Mouse (Mus musculus) 416B (cell line): ENCODE results near the gene Mgat5.

Source experiments
- DNase-seq: peaks from one replicate; pipeline ENCODE4 v3.0.0; 2011; ENCODE audit warnings: low read depth

Gene Mgat5

DNA sequence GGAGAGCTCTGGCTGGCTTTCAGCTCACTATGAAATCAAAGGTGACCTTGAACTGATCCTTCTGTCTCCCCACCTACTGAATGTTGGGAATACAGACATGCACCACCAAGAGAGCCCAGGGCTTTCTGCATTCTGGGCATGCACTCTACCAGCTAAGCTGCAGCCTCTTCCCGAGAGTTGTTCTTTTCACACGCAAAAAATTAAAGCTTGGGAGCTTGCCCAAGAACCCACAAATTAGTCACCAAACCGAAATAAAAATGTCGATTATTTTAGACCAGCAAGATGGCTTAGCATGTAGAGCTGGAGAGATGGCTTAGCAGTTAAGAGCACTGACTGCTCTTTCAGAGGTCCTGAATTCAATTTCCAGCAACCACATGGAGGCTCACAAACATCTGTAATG is 230.0 kb downstream of the Mgat5 start:
- DNase-seq: peak; percentile 28

DNA sequence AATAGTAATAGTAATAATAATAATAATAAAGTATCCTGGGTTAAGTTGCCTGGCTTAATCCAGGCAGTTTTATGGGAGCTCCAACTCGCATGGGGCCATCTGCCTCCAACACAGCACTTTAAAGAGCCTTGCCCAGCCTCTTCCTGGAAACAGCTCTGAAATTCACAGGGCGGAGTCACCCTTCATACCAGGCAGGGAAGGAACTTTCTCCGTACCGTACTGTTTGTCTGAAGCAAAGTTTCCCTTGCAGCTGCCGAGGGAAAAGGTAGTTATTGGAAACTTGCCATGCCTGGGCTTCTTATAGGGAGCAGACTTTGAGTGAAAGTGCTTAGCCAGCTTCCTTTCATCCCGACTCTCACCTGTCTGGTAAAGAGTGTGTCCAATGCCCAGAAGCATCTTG is 232.3 kb downstream of the Mgat5 start:
- DNase-seq: no peak

DNA sequence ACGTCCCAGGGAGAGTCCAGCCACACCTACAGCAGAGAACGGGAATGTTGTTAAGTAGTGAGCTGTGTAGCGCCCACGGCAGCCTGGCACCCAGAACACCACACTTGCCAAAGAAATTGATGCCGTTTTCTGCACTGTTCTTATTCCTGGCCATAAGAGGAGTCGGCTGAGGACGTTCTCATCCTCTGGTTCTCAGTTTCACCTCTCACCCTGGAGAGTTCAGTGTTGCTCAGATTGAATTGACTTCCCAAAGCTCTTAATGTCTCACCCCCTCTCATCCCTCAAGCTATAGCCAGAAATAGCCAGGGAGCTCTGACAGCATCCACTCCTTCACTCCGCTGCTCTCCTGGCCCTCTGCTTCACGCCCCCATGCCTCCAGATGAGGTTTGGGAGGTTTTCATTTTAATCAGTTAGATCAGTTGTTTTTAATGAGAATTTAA is 234.7 kb downstream of the Mgat5 start:
- DNase-seq: no peak

DNA sequence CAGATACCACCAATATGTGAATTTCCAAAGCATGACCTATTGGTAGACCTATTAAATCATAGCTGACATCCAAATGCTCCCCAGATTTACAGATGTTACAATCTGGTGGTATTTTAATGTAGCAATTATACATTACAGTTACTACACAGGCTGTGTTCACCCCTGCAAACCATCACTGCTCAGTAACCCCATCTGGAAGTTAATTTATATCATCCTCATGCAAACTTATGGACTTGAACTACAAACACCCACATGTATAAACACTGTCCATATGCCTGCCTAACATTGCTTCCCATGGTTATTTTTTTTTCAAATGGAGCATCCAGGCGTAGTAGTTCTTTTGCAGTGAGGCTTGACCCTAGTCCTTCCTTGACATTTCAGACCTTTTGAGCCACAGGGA is 236.2 kb downstream of the Mgat5 start:
- no peak for DNase-seq

DNA sequence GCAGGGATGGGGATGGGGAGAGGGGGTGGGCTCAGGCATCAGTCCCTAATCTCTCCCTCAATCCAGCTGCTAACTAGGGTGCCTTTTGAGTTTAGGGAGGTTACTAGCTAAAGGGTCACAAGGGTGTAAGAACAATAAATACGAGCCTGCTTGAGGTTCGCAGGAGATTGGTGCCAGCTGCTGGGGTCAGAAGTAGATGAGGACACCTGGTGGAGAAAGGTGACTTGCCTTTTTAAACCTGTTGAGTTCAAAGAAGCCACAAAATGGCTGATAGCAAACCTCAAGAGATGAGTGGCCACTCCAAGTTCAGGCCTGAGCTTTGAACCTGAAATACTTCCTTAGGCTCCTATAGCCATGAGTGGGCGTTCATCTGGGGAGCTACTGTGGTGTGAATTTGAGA is 236.9 kb downstream of the Mgat5 start:
- peak; percentile 18 for DNase-seq

DNA sequence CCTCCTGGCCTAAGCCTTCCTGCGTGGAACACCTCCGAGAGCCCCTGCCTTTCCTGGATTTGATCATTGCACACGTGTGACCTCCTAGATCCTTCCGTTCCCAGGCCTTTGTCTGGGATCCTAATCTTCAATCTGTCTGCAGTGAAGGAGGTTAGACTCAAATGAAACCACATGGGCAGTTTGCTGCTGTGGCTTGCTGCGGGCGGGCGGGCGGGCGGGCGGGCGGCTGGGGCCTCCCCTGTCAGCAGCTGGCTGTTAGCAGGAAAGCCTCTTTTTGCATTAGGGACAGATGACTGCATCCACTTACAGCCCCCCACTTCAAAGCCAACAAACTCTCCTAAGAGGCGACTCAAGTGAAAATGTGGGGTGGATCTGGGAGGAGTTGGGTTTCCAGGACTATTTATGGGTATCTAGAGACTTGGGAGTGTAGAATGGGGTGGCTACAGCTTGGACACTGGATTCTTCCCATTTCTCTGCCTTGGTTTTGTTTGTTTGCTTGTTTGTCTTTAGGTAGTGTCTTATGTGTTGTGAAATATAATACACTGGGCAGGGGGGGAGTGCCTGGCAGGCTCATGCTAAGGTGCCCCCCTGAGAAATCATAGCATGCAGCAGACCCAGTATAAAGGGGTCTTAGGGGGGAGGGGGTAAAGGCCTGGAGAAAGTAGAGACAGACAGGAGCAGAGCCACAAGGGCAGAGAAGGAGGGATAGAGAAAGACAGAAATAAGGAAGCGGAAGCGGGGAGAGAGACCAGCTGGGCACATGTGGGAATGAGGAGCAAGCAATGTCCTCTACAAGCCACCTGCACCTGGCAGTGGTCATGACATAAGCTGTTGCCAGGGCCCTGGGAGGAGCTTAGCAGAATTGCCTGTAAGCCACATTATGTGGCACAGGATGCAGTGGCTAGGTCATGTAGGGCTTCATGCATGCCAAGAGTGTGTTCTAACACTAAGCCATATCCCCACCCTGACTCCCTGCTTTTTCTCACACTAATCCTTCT is 238.4 kb downstream of the Mgat5 start:
- no peak for DNase-seq

DNA sequence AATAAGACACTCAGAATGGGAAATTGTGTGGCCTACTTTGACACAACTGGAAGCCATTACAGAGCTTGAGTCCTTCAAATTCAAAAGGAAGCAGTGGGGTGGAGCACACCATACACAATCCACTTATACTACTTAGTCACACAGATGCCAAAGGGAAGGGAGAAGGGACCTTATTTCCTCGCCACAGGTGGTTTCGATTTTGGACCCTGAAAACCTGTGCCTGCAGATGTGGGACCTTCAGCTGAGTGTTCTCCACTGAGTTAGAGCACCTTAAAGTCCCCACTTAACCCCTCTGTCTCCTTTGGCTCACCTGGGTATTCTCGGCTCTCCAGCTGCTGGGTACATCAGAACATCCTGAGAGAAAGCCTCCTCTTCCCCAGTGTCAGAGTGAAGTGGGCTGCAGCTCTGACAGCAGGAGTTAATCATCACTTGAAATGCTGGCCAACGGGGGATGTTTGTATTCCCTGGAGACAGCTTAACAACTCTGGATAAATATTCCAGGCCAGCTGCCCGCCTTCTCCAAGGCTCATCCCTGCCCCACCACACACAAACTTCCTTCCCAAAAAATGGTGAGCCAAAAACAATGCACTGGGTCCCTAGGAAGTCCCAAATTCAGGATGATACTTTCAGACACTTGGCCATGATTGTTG is 240.1 kb downstream of the Mgat5 start:
- no peak for DNase-seq

DNA sequence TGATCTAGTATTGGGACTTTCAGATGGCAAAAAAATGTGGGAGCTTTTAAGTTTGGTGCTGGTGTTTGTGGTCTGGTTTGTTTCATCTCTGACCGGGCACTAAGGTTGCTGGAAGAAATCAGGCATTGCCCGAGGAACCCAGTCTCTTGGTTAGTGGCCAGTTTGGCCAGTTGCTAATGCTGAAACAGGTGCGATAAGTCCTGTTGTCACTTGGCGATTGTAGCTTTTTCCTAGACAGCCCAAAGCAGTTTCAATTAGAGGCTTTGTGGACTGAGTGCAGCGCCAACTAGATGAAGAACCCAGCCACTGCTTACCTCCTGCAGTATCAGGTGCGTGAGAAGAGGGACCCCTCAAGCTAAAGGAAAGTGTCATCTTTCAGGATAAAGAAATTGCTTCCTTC is 248.6 kb downstream of the Mgat5 start:
- DNase-seq: no peak

DNA sequence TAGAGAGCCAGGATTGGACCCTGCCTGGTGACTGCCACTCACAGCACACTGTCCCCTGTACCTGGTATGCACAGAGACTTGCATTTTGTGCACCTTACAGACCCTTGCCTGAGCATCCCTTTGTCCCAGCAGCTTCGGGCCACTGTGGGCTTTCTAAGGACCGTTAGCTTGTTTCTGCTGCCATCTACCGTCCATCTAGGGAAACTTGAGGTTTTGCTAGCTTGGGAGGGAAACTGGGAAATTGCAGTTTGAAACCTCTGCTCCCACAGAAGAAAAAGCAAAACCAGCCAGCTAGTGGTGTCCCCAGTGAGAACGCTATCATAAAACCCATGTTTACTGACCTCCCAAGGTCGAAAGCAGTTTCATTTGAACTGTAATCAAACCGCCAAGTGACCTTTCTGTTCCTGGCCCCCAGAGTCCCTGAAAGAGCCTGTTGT is 254.2 kb downstream of the Mgat5 start:
- peak; percentile 64 for DNase-seq

DNA sequence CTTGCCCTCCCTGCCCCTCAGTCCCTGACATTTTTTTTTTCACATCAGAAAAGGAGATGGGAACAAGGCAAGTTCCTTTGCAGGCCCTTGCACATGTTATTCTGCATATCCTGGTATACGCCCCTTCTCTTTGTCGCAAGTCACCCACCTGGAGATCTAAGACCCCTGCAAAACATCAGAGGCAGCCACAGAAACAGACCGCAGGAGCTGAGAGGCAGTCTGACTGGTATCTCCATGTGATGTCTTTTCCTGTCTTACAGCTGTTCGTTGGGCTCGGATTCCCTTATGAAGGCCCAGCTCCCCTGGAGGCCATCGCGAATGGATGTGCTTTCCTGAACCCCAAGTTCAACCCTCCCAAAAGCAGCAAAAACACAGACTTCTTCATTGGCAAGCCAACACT is 254.8 kb downstream of the Mgat5 start:
- no peak for DNase-seq

DNA sequence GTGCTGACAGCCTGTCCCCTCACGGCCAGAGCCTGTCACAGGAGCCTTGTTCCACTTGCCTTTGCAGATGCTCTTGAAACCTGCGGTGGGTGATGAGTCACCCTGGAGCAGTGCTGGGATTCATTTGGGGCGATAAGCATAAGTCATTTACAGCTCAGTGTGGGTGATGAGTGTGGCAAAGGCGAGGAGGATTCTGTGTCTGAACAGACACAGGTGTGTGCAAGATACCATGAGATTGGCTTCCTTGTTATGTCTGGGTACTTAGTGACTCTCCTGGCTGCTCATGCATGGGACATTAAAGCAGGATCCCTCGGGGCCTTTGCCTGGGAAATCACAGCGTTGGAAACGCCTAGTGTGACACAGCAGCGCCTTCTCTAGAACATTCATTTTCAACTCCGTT is 256.2 kb downstream of the Mgat5 start:
- no peak for DNase-seq

DNA sequence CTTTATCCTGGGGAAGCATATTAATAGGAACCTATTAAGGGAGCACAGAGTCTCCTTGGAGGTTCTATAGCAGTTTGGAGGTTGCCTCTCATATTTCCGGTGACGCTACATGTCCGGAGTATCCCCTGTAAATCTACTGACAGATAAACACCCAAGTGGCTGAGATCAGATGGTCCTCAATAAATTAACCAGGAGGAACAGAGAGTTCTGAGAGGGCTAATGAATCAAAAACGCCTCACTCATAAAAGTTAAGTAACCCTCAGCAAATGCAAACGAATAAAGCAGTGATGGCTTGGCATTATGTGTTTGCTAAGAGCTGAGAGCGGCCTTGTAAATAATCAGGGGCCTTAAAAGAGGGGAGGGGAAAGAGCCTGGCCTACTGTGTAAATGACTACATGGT is 259.2 kb downstream of the Mgat5 start:
- no peak for DNase-seq

DNA sequence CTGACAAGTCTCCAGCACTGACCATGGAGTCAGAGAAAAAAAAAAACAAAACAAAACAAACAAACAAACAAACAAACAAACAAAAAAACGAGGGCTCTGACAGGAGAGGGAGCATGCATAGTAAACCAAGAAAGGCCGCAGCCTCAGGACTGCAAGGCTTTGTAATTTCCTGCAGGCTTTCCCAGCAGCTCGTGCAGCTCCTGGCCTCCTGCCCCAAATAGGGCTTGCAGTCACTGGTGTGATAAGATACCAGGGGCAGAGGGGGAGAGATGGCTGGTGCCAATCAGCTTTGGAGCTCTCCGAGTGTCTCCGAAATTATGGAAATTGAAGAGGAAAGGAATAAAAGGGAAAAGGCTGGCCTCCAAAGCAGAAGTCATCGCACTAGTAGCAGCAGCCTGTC is 260.5 kb downstream of the Mgat5 start:
- no peak for DNase-seq

DNA sequence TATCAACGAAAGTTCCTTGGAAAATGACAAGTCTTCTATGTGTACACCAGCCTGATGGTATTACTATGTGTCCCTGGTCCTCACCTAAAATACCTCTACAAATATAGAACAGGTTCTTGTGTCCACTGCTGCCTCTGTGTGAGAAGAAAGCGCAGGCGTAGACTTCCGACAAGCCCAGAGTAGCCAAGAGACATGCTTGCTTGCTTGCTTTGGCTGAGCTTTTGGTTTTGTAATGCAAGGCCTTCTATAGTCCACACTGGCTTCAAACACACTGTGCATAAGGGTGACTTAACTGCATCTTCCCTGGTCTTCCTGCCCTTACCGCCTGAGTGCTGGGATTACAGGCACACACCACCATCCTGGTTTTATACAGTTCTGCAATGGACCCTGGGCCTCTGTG is 262.4 kb downstream of the Mgat5 start:
- no peak for DNase-seq

DNA sequence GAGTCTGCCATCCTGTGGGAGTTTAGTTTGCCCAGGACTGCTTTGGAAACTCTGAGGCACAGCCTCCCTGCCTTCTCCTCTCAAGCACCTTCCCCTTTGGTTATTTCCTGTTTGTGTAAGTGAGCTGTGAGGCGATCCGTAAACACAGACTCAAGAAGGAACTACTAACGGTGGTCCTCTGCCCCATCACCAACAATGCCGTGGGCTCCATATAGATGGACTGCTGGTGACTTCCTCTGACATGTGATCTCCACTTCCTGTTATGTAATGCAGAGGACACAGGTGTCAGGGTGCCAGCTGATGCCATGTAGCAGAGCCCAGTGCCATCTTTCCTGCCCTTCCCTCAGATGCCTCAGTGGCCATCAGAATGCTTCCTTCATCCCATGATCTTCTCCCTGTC is 265.4 kb downstream of the Mgat5 start:
- DNase-seq: peak; percentile 8

DNA sequence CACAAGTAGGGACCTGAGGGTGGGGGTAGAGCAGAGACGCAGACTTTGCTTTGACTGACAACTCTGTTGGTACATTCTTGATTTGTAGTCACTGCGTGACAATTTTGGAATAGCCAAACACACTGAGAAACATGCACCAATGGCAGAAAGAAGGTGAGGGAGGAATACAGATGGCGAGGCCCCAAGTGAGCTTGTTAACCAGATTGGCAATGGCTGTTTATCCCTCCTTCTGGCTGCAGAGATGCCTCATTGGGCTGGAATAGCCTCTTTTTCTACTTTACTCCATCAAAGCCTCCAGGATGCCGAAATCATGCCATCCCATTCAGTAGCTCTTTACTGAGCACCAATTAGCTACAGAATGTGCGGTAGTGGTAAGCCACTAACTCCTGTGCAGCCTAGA is 270.9 kb downstream of the Mgat5 start:
- no peak for DNase-seq

DNA sequence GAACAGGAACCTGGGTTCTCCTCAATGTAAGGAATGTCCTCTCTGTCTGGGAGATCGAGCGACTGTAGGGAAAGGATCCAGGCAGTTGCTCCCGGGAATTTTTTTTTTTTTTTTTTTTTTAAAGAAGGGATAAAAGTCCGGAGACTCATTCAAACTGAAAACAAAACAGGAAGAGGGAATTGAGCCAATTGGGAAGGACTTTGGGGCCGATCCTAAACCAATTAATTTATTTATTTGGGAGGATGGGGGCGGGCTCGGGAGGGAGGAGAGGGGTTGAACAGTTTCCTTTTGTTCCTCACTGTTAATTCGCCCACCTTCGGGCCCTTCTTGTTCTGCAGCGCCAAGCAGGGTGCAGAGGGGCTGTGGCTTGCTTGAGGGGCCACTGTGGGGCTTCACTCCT is 278.1 kb downstream of the Mgat5 start:
- DNase-seq: no peak

DNA sequence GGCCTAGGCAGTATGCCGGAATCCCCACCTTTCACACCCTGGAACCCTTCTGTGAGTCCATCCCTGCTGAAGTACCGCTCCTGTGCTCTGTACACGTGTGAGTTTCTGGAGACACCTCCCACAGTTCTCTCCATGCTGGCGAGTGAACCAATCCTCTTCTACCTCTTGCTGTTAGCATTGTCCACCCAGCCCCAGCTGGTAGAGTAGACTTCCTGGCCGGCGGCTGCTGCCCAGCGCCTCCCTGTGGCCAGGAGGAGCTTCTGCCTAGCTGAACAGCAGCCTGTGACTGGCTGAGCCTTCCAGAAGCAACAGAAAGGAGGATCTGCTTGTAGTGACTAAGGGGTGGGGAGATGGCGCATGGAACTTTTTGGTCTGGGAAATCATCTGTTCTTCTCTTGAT is 279.4 kb downstream of the Mgat5 start:
- peak; percentile 24 for DNase-seq

DNA sequence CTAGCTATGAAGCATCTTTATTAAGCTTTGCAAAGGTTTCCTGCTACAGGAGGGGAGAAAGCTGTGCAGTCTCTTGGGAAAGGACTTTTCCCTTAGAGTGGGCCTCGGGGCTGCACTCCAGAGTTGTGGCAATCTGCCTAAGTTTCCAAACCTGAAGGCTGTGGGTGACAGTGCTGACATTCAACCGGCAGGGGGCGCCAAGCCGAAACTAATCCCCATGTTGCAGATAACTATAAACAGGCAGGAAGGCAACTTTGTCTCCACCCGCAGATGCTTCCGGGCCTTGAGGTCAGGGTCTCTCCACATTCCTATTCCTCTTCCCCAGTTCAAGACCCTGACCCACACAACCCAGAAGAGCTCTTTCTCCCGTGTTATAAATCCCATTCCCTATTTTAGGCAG is 280.0 kb downstream of the Mgat5 start:
- DNase-seq: peak; percentile 54

DNA sequence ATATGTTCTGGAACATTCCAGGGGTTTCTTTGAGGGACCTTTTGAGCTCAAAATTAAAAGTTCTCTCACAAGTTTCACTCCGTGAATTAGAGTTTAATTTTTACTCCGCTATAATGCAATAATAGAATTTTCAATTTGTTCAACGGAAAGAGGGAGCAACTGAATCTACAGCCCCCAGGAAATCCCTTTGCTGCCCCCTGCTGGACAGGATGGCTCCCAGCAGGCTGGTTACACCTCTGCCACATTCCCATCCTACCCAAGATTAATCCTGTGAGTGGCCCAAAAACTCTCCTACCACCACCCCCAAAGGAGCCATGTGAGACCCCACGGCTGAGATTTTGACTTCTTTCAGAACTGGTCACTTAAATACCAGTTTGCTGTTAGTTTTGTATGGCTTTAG is 282.3 kb downstream of the Mgat5 start:
- DNase-seq: peak; percentile 22

DNA sequence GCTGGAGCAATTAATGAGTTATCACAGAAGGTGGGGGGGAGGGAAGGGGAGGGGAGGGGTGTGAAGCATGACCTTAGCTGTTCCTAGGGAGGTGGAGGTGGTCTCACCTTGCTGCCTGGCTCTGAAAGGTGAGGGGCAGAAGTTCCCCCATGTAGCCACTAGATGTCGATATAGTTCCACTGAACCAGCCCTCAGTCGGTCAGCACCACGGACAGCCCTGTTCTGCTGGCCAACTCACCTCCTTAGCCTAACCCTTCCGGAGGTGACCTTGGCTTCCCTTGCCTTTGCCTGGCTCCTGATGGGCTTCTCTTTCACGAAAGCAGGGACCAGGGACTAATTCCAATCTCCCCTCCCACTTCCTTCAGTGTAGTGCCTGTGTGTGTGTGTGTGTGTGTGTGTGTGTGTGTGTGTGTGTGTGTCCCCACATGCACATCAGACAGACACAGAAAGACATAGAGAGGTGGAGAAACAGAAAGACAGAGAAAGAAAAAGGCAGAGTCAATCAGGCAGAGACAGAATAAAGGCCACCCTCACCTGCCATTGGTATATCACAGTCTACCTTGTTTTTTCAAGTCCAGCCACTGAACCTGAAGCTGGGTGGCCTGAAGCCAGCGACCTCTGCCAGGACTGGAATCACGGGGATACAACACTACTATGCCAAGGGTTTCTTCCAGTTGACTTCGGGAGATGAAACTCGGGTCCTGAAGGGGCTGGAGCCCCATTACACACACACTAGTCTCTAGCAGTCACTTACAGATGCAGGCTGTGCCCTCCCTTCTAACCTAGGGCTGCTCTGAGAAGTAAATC is 292.1 kb downstream of the Mgat5 start:
- DNase-seq: peak; percentile 62

DNA sequence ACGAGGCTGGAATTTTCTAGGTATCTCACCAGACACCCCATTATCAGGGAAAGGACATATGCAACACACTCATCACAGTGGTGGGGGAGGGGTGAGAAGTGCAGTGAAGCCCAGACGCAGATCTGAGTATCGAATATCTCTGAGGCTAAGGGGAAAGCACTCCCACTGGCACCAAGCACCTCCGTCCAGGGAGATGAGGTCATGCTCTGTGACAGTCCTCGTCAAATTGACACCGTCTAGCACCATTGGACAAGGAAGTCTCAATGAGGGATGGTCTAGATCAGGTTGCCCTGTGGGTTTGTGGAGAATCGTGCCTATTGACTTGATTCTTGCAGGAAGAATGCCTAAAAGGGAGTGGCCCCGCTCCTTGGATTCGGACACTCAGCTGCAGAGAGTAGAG is 293.9 kb downstream of the Mgat5 start:
- DNase-seq: no peak

DNA sequence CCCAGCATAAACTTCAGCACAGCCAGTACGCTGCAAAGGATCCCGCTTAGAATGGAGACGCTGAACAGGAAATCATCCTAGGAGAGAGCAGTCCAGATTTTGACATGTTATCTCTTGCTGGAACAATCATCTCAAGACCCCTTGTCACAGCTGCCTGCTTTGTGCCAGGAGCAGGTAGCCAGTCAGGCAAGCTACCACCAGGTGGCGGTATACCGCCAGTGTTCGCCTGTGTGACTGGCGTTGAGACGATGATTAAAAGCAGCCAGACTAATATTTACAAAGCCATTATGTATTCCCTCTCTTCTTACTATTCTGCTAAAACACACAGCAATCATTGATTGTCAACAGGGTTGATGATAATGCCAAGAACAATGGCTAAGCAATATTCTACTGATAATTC is 295.4 kb downstream of the Mgat5 start:
- DNase-seq: peak; percentile 62
